Mouse (Mus musculus) lung, adult 2 months (tissue): Measurements from ENCODE around the gene Sycn. TPM values are rescaled to one million over a fixed set of nuclear protein-coding genes. Genes with fewer than 3 reads are reported as not detected.
"Not testable (repeated sequence)": the region's sequence is repeated elsewhere in the genome, so short reads cannot be mapped to it uniquely, and the experiment has no call there.

Experiments
- DNase-seq: peaks from one replicate; pipeline ENCODE4 v3.0.0; 2022
- H3K4me1 ChIP-seq: fragments of 200-500 bp; 2 replicates; pipeline ENCODE4 v1.6.1; 2011; ENCODE audit warnings: low read length; ENCODE audit not compliant: control insufficient read depth, insufficient read depth
- H3K4me3 ChIP-seq: fragments of 200-500 bp; replicated peaks from 2 replicates; pipeline ENCODE3; 2011; ENCODE audit warnings: low read depth, mild to moderate bottlenecking, control low read depth, low read length; ENCODE audit errors: extremely low read depth
- CTCF ChIP-seq: fragments of 200-500 bp; IDR thresholded peaks from 2 replicates; pipeline ENCODE4 v1.5.1; 2011; ENCODE audit warnings: mild to moderate bottlenecking, low read length, control low read depth; ENCODE audit not compliant: insufficient read depth
- POLR2A ChIP-seq: fragments of 200-500 bp; IDR thresholded peaks from 2 replicates; pipeline ENCODE4 v1.6.1; 2011; ENCODE audit warnings: low read depth, mild to moderate bottlenecking, control low read depth, low read length, borderline replicate concordance; ENCODE audit errors: extremely low read depth
- WGBS: fragments of 180-500 bp; shearing (Covaris S2); methylation state at CpG from one replicate; pipeline ENCODE4 v1.1.7; 2018; 5-methylcytosine and 5-hydroxymethylcytosine counted together
- polyA plus RNA-seq: library from polyadenylated mRNA; depleted of rRNA; stranded (reverse); fragments of >200 nt; gene quantifications from 2 replicates; pipeline ENCODE4 v1.2.3, GENCODE M21; 2012; rRNA removed

Gene Sycn
- polyA plus RNA-seq, result 27.0 TPM in 1 of 2 replicates, not detected in the other

GRCm38 (mm10) chr7:28540526-28540925, at the start of gene Sycn:
TSS of gene Sycn (plus strand) at chr7:28540885.
- Histone ChIP-seq H3K4me1 (no peaks in the 10 kb centered on the region), H3K4me3 (no peak within 1 kb of the TSS)
- TF ChIP-seq POLR2A, result no peak
- no peak for TF ChIP-seq CTCF
- DNase-seq, result no peak
- 51% methylated on average over 4 of the region's 4 CpGs for WGBS

- Histone ChIP-seq H3K4me3 (no peak overlapping the region), H3K4me1 (no peaks in the 10 kb centered on the region)
- WGBS, result 38% methylated on average over 14 of the region's 14 CpGs
- DNase-seq, result no peak
- TF ChIP-seq CTCF, result no peak
- TF ChIP-seq POLR2A, result no peak
Observed at GRCm38 (mm10) chr7:28490903-28491302, 49.8 kb upstream of the Sycn start.

GRCm38 (mm10) chr7:28492310-28492709, 48.4 kb upstream of the Sycn start:
- DNase-seq, result no peak
- WGBS, result 90% methylated on average over 8 of the region's 8 CpGs
- TF ChIP-seq CTCF (no peak), POLR2A (no peak)
- no peak overlapping the region for H3K4me3 ChIP-seq
- no peaks in the 10 kb centered on the region for H3K4me1 ChIP-seq

- TF ChIP-seq CTCF (no peak), POLR2A (no peak)
- no peak for DNase-seq
- no peaks in the 10 kb centered on the region for H3K4me1 ChIP-seq
- 56% methylated on average over 11 of the region's 11 CpGs for WGBS
- no peak overlapping the region for H3K4me3 ChIP-seq
Observed at GRCm38 (mm10) chr7:28495426-28495825, 45.3 kb upstream of the Sycn start.

GRCm38 (mm10) chr7:28505585-28505984, 35.1 kb upstream of the Sycn start:
- 9% methylated on average over 5 of the region's 5 CpGs for WGBS
- Histone ChIP-seq H3K4me1 (no peaks in the 10 kb centered on the region), H3K4me3 (no peak overlapping the region)
- TF ChIP-seq POLR2A (no peak), CTCF (no peak)
- DNase-seq, result no peak

- DNase-seq, H3K4me1 ChIP-seq: not testable (repeated sequence)
- WGBS, result 66% methylated on average over 2 of the region's 2 CpGs
Observed at GRCm38 (mm10) chr7:28509121-28509520, 31.6 kb upstream of the Sycn start.

GRCm38 (mm10) chr7:28510405-28510974, 30.2 kb upstream of the Sycn start, which contains the start of gene Ifnl2:
TSS of gene Ifnl2 (minus strand) at chr7:28510455.
- not testable (repeated sequence) for H3K4me1 ChIP-seq, H3K4me3 ChIP-seq, DNase-seq
- 58% methylated on average over 8 of the region's 8 CpGs for WGBS

More at GRCm38 (mm10) chr7:28509121-28509520, 31.6 kb upstream of the Sycn start:
- H3K4me3 ChIP-seq, result not testable (repeated sequence)

GRCm38 (mm10) chr7:28511441-28511840, 29.2 kb upstream of the Sycn start:
- Histone ChIP-seq H3K4me3 (no peak overlapping the region), H3K4me1 (no peaks in the 10 kb centered on the region)
- no peak for DNase-seq
- WGBS, result 68% methylated on average over 8 of the region's 8 CpGs
- TF ChIP-seq CTCF (no peak), POLR2A (no peak)

- H3K4me1 ChIP-seq, DNase-seq: not testable (repeated sequence)
- WGBS, result 69% methylated on average over 5 of the region's 6 CpGs
Observed at GRCm38 (mm10) chr7:28522536-28522935, 18.1 kb upstream of the Sycn start, which contains the start of gene Ifnl3. TSS of gene Ifnl3 (plus strand) at chr7:28522836.

GRCm38 (mm10) chr7:28527922-28528719, 12.6 kb upstream of the Sycn start:
- WGBS, result 5% methylated on average over 19 of the region's 19 CpGs
- H3K4me1 ChIP-seq, result no peaks in the 10 kb centered on the region
- DNase-seq, result peak; percentile 85
- TF ChIP-seq POLR2A (no peak), CTCF (peak; percentile 63)
- no peak overlapping the region for H3K4me3 ChIP-seq

More at GRCm38 (mm10) chr7:28522536-28522935, 18.1 kb upstream of the Sycn start, which contains the start of gene Ifnl3:
- H3K4me3 ChIP-seq, result not testable (repeated sequence)

GRCm38 (mm10) chr7:28532005-28532404, 8.7 kb upstream of the Sycn start:
- TF ChIP-seq POLR2A (no peak), CTCF (no peak)
- whole genome bisulfite sequencing, result 69% methylated on average over 8 of the region's 8 CpGs
- Histone ChIP-seq H3K4me1 (no peaks in the 10 kb centered on the region), H3K4me3 (no peak overlapping the region)
- no peak for DNase-seq

- H3K4me3 ChIP-seq, H3K4me1 ChIP-seq, DNase-seq: not testable (repeated sequence)
- WGBS, result 84% methylated on average over 6 of the region's 6 CpGs
Observed at GRCm38 (mm10) chr7:28538886-28539285, 1.8 kb upstream of the Sycn start.
